Mouse (Mus musculus): ENCODE data around the gene Immp2l. TPM values are rescaled to one million over a fixed set of nuclear protein-coding genes. Genes with fewer than 3 reads are reported as not detected.

Gene Immp2l
- polyA plus RNA-seq, 1 experiment: 2.8 TPM

- no peak for TF ChIP-seq CTCF (IDR thresholded peaks at IDR 0.05; ENCODE audit: extremely low read depth, insufficient read length, insufficient replicate concordance, low read depth, low read length)
- no peak for TF ChIP-seq POLR2A (IDR thresholded peaks at IDR 0.05; ENCODE audit: low read depth, low read length)
- Histone ChIP-seq H3K27me3 (ENCODE audit: control insufficient read depth, insufficient read depth, low read length) (no peaks in the 10 kb centered on the region), H3K4me3 (ENCODE audit: low read depth, low read length) (no peak overlapping the region), H3K27ac (ENCODE audit: insufficient read depth, low read depth, low read length) (no peak overlapping the region), H3K4me1 (ENCODE audit: control insufficient read depth, insufficient read depth, insufficient read length, low read length) (no peaks in the 10 kb centered on the region), H3K36me3 (ENCODE audit: control insufficient read depth, insufficient read depth, low read length) (no peaks in the 10 kb centered on the region)
- 95% methylated on average over 8 of the region's 8 CpGs for WGBS
Observed at GRCm38 (mm10) chr12:41274136-41274535, 250.2 kb downstream of the Immp2l start.

- Histone ChIP-seq H3K4me1 (ENCODE audit: control insufficient read depth, insufficient read depth, insufficient read length, low read length) (no peaks in the 10 kb centered on the region), H3K27me3 (ENCODE audit: control insufficient read depth, insufficient read depth, low read length) (no peaks in the 10 kb centered on the region), H3K4me3 (ENCODE audit: low read depth, low read length) (no peak overlapping the region), H3K36me3 (ENCODE audit: control insufficient read depth, insufficient read depth, low read length) (no peaks in the 10 kb centered on the region), H3K27ac (ENCODE audit: insufficient read depth, low read depth, low read length) (no peak overlapping the region)
- TF ChIP-seq POLR2A (IDR thresholded peaks at IDR 0.05; ENCODE audit: low read depth, low read length) (no peak), CTCF (IDR thresholded peaks at IDR 0.05; ENCODE audit: extremely low read depth, insufficient read length, insufficient replicate concordance, low read depth, low read length) (no peak)
- WGBS: 49% methylated on average over 3 of the region's 3 CpGs
Observed at GRCm38 (mm10) chr12:41275361-41275760, 251.5 kb downstream of the Immp2l start.

- TF ChIP-seq POLR2A (IDR thresholded peaks at IDR 0.05; ENCODE audit: low read depth, low read length) (no peak), CTCF (IDR thresholded peaks at IDR 0.05; ENCODE audit: extremely low read depth, insufficient read length, insufficient replicate concordance, low read depth, low read length) (no peak)
- no peak overlapping the region for H3K4me3 ChIP-seq (ENCODE audit: low read depth, low read length)
Observed at GRCm38 (mm10) chr12:41277896-41278295, 254.0 kb downstream of the Immp2l start.

GRCm38 (mm10) chr12:41289047-41289446, 265.2 kb downstream of the Immp2l start:
- no peaks in the 10 kb centered on the region for H3K36me3 ChIP-seq (ENCODE audit: control insufficient read depth, insufficient read depth, low read length)
- no peaks in the 10 kb centered on the region for H3K4me1 ChIP-seq (ENCODE audit: control insufficient read depth, insufficient read depth, insufficient read length, low read length)
- 89% methylated on average over 3 of the region's 3 CpGs for WGBS
- H3K27ac ChIP-seq (ENCODE audit: insufficient read depth, low read depth, low read length): no peak overlapping the region
- TF ChIP-seq CTCF (IDR thresholded peaks at IDR 0.05; ENCODE audit: extremely low read depth, insufficient read length, insufficient replicate concordance, low read depth, low read length) (no peak), POLR2A (IDR thresholded peaks at IDR 0.05; ENCODE audit: low read depth, low read length) (no peak)
- H3K4me3 ChIP-seq (ENCODE audit: low read depth, low read length): no peak overlapping the region
- H3K27me3 ChIP-seq (ENCODE audit: control insufficient read depth, insufficient read depth, low read length): no peaks in the 10 kb centered on the region

More at GRCm38 (mm10) chr12:41277896-41278295, 254.0 kb downstream of the Immp2l start:
- Histone ChIP-seq H3K27ac (ENCODE audit: insufficient read depth, low read depth, low read length) (no peak overlapping the region), H3K4me1 (ENCODE audit: control insufficient read depth, insufficient read depth, insufficient read length, low read length) (no peaks in the 10 kb centered on the region), H3K36me3 (ENCODE audit: control insufficient read depth, insufficient read depth, low read length) (no peaks in the 10 kb centered on the region), H3K27me3 (ENCODE audit: control insufficient read depth, insufficient read depth, low read length) (no peaks in the 10 kb centered on the region)
- WGBS: 95% methylated on average over 1 of the region's 1 CpGs

- 80% methylated on average over 3 of the region's 3 CpGs for WGBS
- TF ChIP-seq POLR2A (IDR thresholded peaks at IDR 0.05; ENCODE audit: low read depth, low read length) (no peak), CTCF (IDR thresholded peaks at IDR 0.05; ENCODE audit: extremely low read depth, insufficient read length, insufficient replicate concordance, low read depth, low read length) (no peak)
- Histone ChIP-seq H3K4me3 (ENCODE audit: low read depth, low read length) (no peak overlapping the region), H3K36me3 (ENCODE audit: control insufficient read depth, insufficient read depth, low read length) (no peaks in the 10 kb centered on the region), H3K27me3 (ENCODE audit: control insufficient read depth, insufficient read depth, low read length) (no peaks in the 10 kb centered on the region), H3K27ac (ENCODE audit: insufficient read depth, low read depth, low read length) (no peak overlapping the region), H3K4me1 (ENCODE audit: control insufficient read depth, insufficient read depth, insufficient read length, low read length) (no peaks in the 10 kb centered on the region)
Observed at GRCm38 (mm10) chr12:41307015-41307414, 283.1 kb downstream of the Immp2l start.

- TF ChIP-seq POLR2A (IDR thresholded peaks at IDR 0.05; ENCODE audit: low read depth, low read length): no peak
- no peak for TF ChIP-seq CTCF (IDR thresholded peaks at IDR 0.05; ENCODE audit: extremely low read depth, insufficient read length, insufficient replicate concordance, low read depth, low read length)
- H3K36me3 ChIP-seq (ENCODE audit: control insufficient read depth, insufficient read depth, low read length): no peaks in the 10 kb centered on the region
- 84% methylated on average over 6 of the region's 6 CpGs for WGBS
- H3K4me3 ChIP-seq (ENCODE audit: low read depth, low read length): no peak overlapping the region
- H3K4me1 ChIP-seq (ENCODE audit: control insufficient read depth, insufficient read depth, insufficient read length, low read length): no peaks in the 10 kb centered on the region
- no peaks in the 10 kb centered on the region for H3K27me3 ChIP-seq (ENCODE audit: control insufficient read depth, insufficient read depth, low read length)
- no peak overlapping the region for H3K27ac ChIP-seq (ENCODE audit: insufficient read depth, low read depth, low read length)
Observed at GRCm38 (mm10) chr12:41308726-41309680, 285.1 kb downstream of the Immp2l start.

- H3K27me3 ChIP-seq (ENCODE audit: control insufficient read depth, insufficient read depth, low read length): no peaks in the 10 kb centered on the region
- no peak overlapping the region for H3K27ac ChIP-seq (ENCODE audit: insufficient read depth, low read depth, low read length)
- no peak overlapping the region for H3K4me3 ChIP-seq (ENCODE audit: low read depth, low read length)
- 84% methylated on average over 6 of the region's 6 CpGs for WGBS
- no peaks in the 10 kb centered on the region for H3K36me3 ChIP-seq (ENCODE audit: control insufficient read depth, insufficient read depth, low read length)
- no peak for TF ChIP-seq CTCF (IDR thresholded peaks at IDR 0.05; ENCODE audit: extremely low read depth, insufficient read length, insufficient replicate concordance, low read depth, low read length)
- TF ChIP-seq POLR2A (IDR thresholded peaks at IDR 0.05; ENCODE audit: low read depth, low read length): no peak
- H3K4me1 ChIP-seq (ENCODE audit: control insufficient read depth, insufficient read depth, insufficient read length, low read length): no peaks in the 10 kb centered on the region
Observed at GRCm38 (mm10) chr12:41313391-41313790, 289.5 kb downstream of the Immp2l start.

All from small intestine, adult 2 months (tissue).